In genomic region chr5:34488741-34489417, GRCm38 (mm10) we compare ENCODE assay signal across 24 mouse cellular contexts. TPM values are rescaled to one million over a fixed set of nuclear protein-coding genes. Genes with fewer than 3 reads are reported as not detected.
DNase-seq lines count a peak whose midpoint lies in the region; ATAC-seq and TF ChIP-seq lines count a peak whose summit lies in the region.
"Had no signal": no experiment of that assay in that cellular context is flagged by ENCODE, and none has a peak within 500 bp of the region (broad histone marks: within the 10 kb centered on the region; RNA-seq: fewer than 3 reads in every experiment).

No protein-coding gene starts in this region.

- peaks cover 3% of the 10 kb centered on the region; the same call in 1 of the 2 replicates for H3K4me1 ChIP-seq in forebrain, embryonic 16.5 days (replicated peaks; ENCODE audit: control insufficient read depth, insufficient read depth, low read length)
- no peaks in the 10 kb centered on the region for H3K4me1 ChIP-seq in forebrain, embryonic 10.5 days
- no peaks in the 10 kb centered on the region; the same call in 1 of the 2 replicates for H3K4me1 ChIP-seq in kidney, embryonic 16.5 days (ENCODE audit: insufficient read depth, low read length)
- H3K4me1 ChIP-seq in kidney, adult 2 months (ENCODE audit: control insufficient read depth, insufficient read depth, low read length): no peaks in the 10 kb centered on the region
- H3K4me1 ChIP-seq: hindbrain, embryonic 10.5 days had no signal

- no peak for DNase-seq in forebrain, embryonic 10.5 days (ENCODE audit: extremely low spot score, low spot score)
- no peak for DNase-seq in kidney, adult 2 months
- DNase-seq in Muller cell, postnatal 12 days (ENCODE audit: inconsistent ontology term): peak; percentile 67
- peak; percentile 26 for DNase-seq in brain, embryonic 18.5 days (ENCODE audit: low read depth, low spot score)
- no peak for DNase-seq in spleen, adult 18-20 months
- DNase-seq: adrenal gland, adult 2 months; B cell, adult 2 months; cerebellum, adult 2 months; cerebellum, postnatal 36 days; embryo, embryonic 11 days; gastrocnemius, postnatal 14 days; kidney, adult 9 months; liver; thymus, postnatal 14 days had no signal

- no peaks in the 10 kb centered on the region for H3K9me3 ChIP-seq in forebrain, embryonic 16.5 days (ENCODE audit: control insufficient read depth, low read length)
- no peaks in the 10 kb centered on the region for H3K9me3 ChIP-seq in forebrain, embryonic 10.5 days
- no peaks in the 10 kb centered on the region for H3K9me3 ChIP-seq in kidney, embryonic 16.5 days (ENCODE audit: low read length)
- H3K9me3 ChIP-seq: G1E; hindbrain, embryonic 10.5 days had no signal

- H3K36me3 ChIP-seq in forebrain, embryonic 16.5 days (ENCODE audit: control insufficient read depth, insufficient read depth): peaks cover 15% of the 10 kb centered on the region
- peaks cover 44% of the 10 kb centered on the region for H3K36me3 ChIP-seq in forebrain, embryonic 10.5 days (replicated peaks)
- peaks cover 14% of the 10 kb centered on the region for H3K36me3 ChIP-seq in kidney, embryonic 16.5 days (ENCODE audit: insufficient read depth, low read length)
- H3K36me3 ChIP-seq in kidney, adult 2 months (ENCODE audit: control insufficient read depth, insufficient read depth, low read length): no peaks in the 10 kb centered on the region; the same call in none of the 2 replicates

- H3K9ac ChIP-seq in forebrain, embryonic 16.5 days (replicated peaks; ENCODE audit: low read depth, low read length): no peak overlapping the region
- no peak overlapping the region for H3K9ac ChIP-seq in kidney, embryonic 16.5 days (replicated peaks; ENCODE audit: low read length)

- no peaks in the 10 kb centered on the region for H3K27me3 ChIP-seq in forebrain, embryonic 16.5 days (replicated peaks; ENCODE audit: control insufficient read depth, insufficient read depth, low read length)
- H3K27me3 ChIP-seq in forebrain, embryonic 10.5 days (ENCODE audit: poor library complexity, severe bottlenecking): no peaks in the 10 kb centered on the region
- no peaks in the 10 kb centered on the region for H3K27me3 ChIP-seq in kidney, embryonic 16.5 days (ENCODE audit: insufficient read depth, low read length)
- H3K27me3 ChIP-seq in kidney, adult 2 months (replicated peaks; ENCODE audit: control insufficient read depth, insufficient read depth, low read length): no peaks in the 10 kb centered on the region
- H3K27me3 ChIP-seq: CH12.LX had no signal

- 63% methylated on average over 6 of the region's 6 CpGs for WGBS in forebrain, embryonic 16.5 days
- WGBS in forebrain, embryonic 10.5 days: 83% methylated on average over 6 of the region's 6 CpGs
- 63% methylated on average over 6 of the region's 6 CpGs for WGBS in kidney, embryonic 16.5 days
- WGBS in kidney, adult 2 months: 62% methylated on average over 6 of the region's 6 CpGs

- H3K4me2 ChIP-seq in forebrain, embryonic 16.5 days (ENCODE audit: low read length): no peak overlapping the region
- no peak overlapping the region for H3K4me2 ChIP-seq in kidney, embryonic 16.5 days (replicated peaks; ENCODE audit: low read depth, low read length)
- H3K4me2 ChIP-seq: heart, embryonic 11.5 days had no signal

- TF ChIP-seq POLR2A in kidney, adult 2 months (IDR thresholded peaks at IDR 0.05; ENCODE audit: low read depth, low read length): no peak

- ATAC-seq in forebrain, embryonic 16.5 days: peak; percentile 49; the same call in 1 of the 2 replicates
- peak; percentile 12; the same call in 1 of the 2 replicates for ATAC-seq in kidney, embryonic 16.5 days (ENCODE audit: low FRiP score, low TSS enrichment)
- ATAC-seq: inflammation-experienced regulatory T-cells, adult 6 months; lung, postnatal 0 days had no signal

- no peak for TF ChIP-seq CTCF in kidney, adult 2 months (conservative IDR thresholded peaks at IDR 0.05; ENCODE audit: insufficient read depth, insufficient read length, low read depth, low read length)

- H3K27ac ChIP-seq in forebrain, embryonic 16.5 days (ENCODE audit: low read length): no peak overlapping the region
- H3K27ac ChIP-seq in forebrain, embryonic 10.5 days: no peak overlapping the region
- H3K27ac ChIP-seq in kidney, embryonic 16.5 days (ENCODE audit: low read length): no peak overlapping the region
- no peak overlapping the region for H3K27ac ChIP-seq in kidney, adult 2 months (ENCODE audit: insufficient read depth, low read depth, low read length)
- H3K27ac ChIP-seq: hindbrain, embryonic 10.5 days; left cerebral cortex, adult 2 months; macrophage had no signal

- H3K4me3 ChIP-seq in forebrain, embryonic 16.5 days (replicated peaks; ENCODE audit: low read length): no peak overlapping the region
- no peak overlapping the region for H3K4me3 ChIP-seq in forebrain, embryonic 10.5 days
- no peak overlapping the region for H3K4me3 ChIP-seq in kidney, embryonic 16.5 days (ENCODE audit: low read length)
- H3K4me3 ChIP-seq in kidney, adult 2 months (ENCODE audit: insufficient read depth, low read depth, low read length): no peak overlapping the region
- H3K4me3 ChIP-seq: hindbrain, embryonic 10.5 days; left cerebral cortex, adult 2 months had no signal

RNA-seq across cellular contexts. Expression of gene Tnip2, which starts 24.9 kb away (rescaled TPM):
- polyA plus RNA-seq in forebrain, embryonic 16.5 days (2015; fragmentation: Nextera tagmentation; extraction: Ambion mirVana): 8.6 and 8.7 TPM in 2 replicates
- polyA plus RNA-seq in forebrain, embryonic 10.5 days (2016; fragmentation: Nextera tagmentation; extraction: Ambion mirVana): 6.1 and 6.7 TPM in 2 replicates
- 22.6 and 25.0 TPM in 2 replicates for polyA plus RNA-seq in kidney, embryonic 16.5 days (2015; fragmentation: Nextera tagmentation; extraction: Ambion mirVana)
- 11.4 and 13.6 TPM in 2 replicates for polyA plus RNA-seq in kidney, adult 2 months (2012; rRNA removed)

RNA-seq across cellular contexts. Expression of gene Sh3bp2, which starts 36.8 kb away (rescaled TPM):
- 29.1 and 31.2 TPM in 2 replicates for polyA plus RNA-seq in forebrain, embryonic 16.5 days (2015; fragmentation: Nextera tagmentation; extraction: Ambion mirVana)
- polyA plus RNA-seq in forebrain, embryonic 10.5 days (2016; fragmentation: Nextera tagmentation; extraction: Ambion mirVana): 7.7 and 11.7 TPM in 2 replicates
- polyA plus RNA-seq in kidney, embryonic 16.5 days (2015; fragmentation: Nextera tagmentation; extraction: Ambion mirVana): 5.6 and 9.5 TPM in 2 replicates
- polyA plus RNA-seq in kidney, adult 2 months (2012; rRNA removed): 8.1 and 8.6 TPM in 2 replicates

Comparison
In these comparisons a context has a peak if more than half of its experiments do, and no peak if none do; other contexts are left out.
1. DNase-seq: peak in Muller cell, postnatal 12 days (single experiment) and brain, embryonic 18.5 days (single experiment); none in forebrain, embryonic 10.5 days (single experiment), kidney, adult 2 months (single experiment) and spleen, adult 18-20 months (0 of 2).